Mouse (Mus musculus) left cerebral cortex, adult 2 months (tissue): ENCODE data around the gene Slc30a9. TPM values are rescaled to one million over a fixed set of nuclear protein-coding genes. Genes with fewer than 3 reads are reported as not detected.
A peak's percentile ranks its signal among the peaks of the same experiment; 100 is the strongest.

Source experiments
- DNase-seq, 2 experiments: peaks; one replicate each; pipeline ENCODE4 v3.0.0; 2021 to 2022; ENCODE audit warnings: low spot score in 2 of 2, mixed read lengths in 1 of 2; ENCODE audit errors: extremely low spot score in 1 of 2
- H3K27ac ChIP-seq: fragments of 200-600 bp; 2 replicates; pipeline ENCODE4 v1.8.1; 2022
- H3K4me3 ChIP-seq: fragments of 200-600 bp; 2 replicates; pipeline ENCODE4 v1.8.1; 2022
- CTCF ChIP-seq: fragments of 200-600 bp; IDR thresholded peaks from 2 replicates; pipeline ENCODE4 v1.8.1; 2022; ENCODE audit warnings: antibody characterized with exemption, mild to moderate bottlenecking, moderate library complexity
- intact Hi-C: fragments of 180-260 bp; cut with DNase I; formaldehyde crosslinking; loops from one replicate; pipeline ENCODE4 v1.15.1; 2025
- total RNA-seq, 2 experiments: library from RNA; stranded (reverse); gene quantifications; 2 replicates each; pipeline ENCODE4 v1.2.3; 2021

Slc30a9 gene
- total RNA-seq, 2 experiments from 2014 or later: 168 to 178 TPM

DNA sequence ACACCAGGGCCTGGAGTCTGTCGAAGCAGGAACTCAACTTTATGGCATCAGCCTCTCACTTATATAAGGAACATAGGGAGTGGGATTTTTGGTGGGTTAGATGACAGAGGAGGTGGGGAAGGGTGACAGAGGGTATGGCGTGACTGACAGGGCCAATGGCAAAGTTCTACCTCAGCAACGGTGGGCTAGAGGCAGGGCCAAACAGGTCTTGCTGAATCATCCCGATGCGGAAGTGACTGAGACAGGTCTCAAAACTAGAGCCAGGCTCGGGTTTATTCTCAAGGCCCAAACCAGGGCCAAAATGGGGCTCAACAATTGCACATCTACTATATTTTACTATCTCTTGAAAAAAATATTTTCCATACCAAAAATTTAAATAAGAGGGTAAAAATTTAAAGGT, 34.1 kb downstream of the Slc30a9 start:
- Histone ChIP-seq H3K27ac (no peak overlapping the region), H3K4me3 (no peak overlapping the region)
- no peak for DNase-seq
- TF ChIP-seq CTCF: no peak
- intact Hi-C loops: no loop called here

DNA sequence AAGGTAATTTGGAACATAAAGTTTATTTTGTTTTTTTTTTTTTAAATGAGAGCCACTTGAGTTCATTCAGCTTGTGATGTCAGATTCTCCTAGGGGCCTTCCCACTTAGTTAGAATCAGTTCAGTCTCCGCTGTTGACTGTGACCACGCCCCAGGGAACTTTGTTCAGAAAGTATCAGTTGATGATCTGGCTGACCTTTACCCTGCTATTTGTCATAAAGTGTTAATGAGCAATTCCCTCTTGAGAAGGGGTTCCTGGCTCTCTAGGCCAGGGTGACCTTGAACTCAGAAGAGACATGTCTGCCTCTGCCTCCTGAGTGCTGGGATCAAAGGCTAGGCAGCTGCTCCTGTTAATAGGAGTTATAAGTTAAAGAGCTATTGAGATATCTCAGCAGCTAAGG, 40.3 kb downstream of the Slc30a9 start:
- TF ChIP-seq CTCF: no peak
- DNase-seq: no peak

DNA sequence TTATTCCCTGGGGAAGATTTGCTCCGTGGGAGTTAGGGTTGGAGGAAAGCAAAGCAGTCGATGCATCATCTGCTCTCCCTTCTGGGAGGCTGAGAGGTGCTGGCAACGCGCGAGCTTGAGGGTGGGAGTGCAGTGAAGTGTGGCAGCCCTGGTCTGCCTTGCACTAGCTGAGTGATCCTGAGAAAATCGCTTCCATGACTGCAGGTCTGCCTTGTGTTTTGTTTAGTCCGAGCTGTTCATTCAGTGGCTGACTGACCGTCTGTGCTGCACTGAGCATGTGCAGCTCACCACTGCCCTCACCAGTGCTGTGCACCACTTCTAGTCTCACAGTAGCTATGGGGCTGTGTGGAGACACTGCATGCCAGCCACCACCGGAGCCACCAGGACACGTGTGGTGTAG, 42.2 kb downstream of the Slc30a9 start:
- intact Hi-C loops: no loop called here
- peak; percentile 51 to 64 for DNase-seq
- no peak for TF ChIP-seq CTCF
- Histone ChIP-seq H3K27ac (no peak overlapping the region), H3K4me3 (no peak overlapping the region)

More for the DNA sequence above, 40.3 kb downstream of the Slc30a9 start:
- intact Hi-C loops: no loop called here
- H3K4me3 ChIP-seq: no peak overlapping the region
- no peak overlapping the region for H3K27ac ChIP-seq

DNA sequence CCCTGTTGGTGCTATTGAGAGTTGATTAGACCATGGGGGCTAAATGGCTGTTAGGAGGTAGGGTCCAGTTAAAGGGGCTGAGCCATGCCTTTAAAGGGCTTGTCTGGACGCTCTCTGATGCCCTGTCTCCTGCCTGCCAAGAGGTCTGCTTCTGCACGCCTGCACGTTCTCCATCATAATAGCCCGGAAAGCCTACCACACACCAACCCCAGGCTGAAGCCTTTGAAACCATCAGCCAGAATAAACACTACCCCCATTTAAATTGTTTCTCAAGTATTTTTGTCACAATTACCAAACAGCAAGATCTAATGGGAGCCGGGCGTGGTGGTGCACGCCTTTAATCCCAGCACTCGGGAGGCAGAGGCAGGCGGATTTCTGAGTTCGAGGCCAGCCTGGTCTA, 55.6 kb downstream of the Slc30a9 start:
- DNase-seq: no peak
- intact Hi-C loops: no loop called here
- TF ChIP-seq CTCF: no peak
- Histone ChIP-seq H3K4me3 (no peak overlapping the region), H3K27ac (no peak overlapping the region)

- TF ChIP-seq CTCF: no peak
- DNase-seq: no peak
- H3K4me3 ChIP-seq: no peak overlapping the region
- no peak overlapping the region for H3K27ac ChIP-seq
- intact Hi-C loops: no loop called here
Measured at GRCm38 (mm10) chr5:67362931-67363330, 56.2 kb downstream of the Slc30a9 start.

GRCm38 (mm10) chr5:67377044-67377621, 70.4 kb downstream of the Slc30a9 start:
- no peak overlapping the region for H3K27ac ChIP-seq
- no peak overlapping the region for H3K4me3 ChIP-seq
- TF ChIP-seq CTCF: no peak
- DNase-seq: no peak
- intact Hi-C loops: no loop called here

GRCm38 (mm10) chr5:67381690-67382089, 74.9 kb downstream of the Slc30a9 start:
- intact Hi-C loops: no loop called here
- no peak for TF ChIP-seq CTCF
- Histone ChIP-seq H3K27ac (no peak overlapping the region), H3K4me3 (no peak overlapping the region)
- no peak for DNase-seq

- Histone ChIP-seq H3K4me3 (no peak overlapping the region), H3K27ac (no peak overlapping the region)
- intact Hi-C loops: no loop called here
- DNase-seq: no peak
- TF ChIP-seq CTCF: no peak
Measured at GRCm38 (mm10) chr5:67382556-67382955, 75.8 kb downstream of the Slc30a9 start.

DNA sequence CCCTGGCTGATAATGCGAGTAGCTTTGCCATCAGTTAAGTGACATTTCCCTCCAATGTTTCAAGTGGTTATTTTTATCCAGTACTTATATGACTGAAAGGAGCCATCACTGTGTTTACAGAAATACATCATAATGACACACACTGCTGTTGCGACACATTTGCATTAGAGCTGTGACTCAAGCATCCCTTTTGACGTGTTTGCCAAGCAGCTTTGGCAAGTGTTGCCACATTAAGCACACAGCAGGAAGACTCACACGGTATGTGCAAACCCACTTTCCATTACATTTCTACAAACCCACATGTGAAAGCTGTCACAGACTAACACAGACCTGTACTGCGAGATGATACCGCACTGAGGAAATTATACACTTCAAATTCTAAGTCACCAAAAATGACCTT, 87.2 kb downstream of the Slc30a9 start:
- no peak for TF ChIP-seq CTCF
- H3K27ac ChIP-seq: no peak overlapping the region
- intact Hi-C loops: no loop called here
- DNase-seq: no peak
- H3K4me3 ChIP-seq: no peak overlapping the region

GRCm38 (mm10) chr5:67395211-67395851, 88.6 kb downstream of the Slc30a9 start:
- TF ChIP-seq CTCF: no peak
- Histone ChIP-seq H3K4me3 (no peak overlapping the region), H3K27ac (no peak overlapping the region)
- intact Hi-C loops: no loop called here
- DNase-seq: no peak

GRCm38 (mm10) chr5:67397186-67397585, 90.4 kb downstream of the Slc30a9 start:
- Histone ChIP-seq H3K27ac (no peak overlapping the region), H3K4me3 (no peak overlapping the region)
- no peak for TF ChIP-seq CTCF
- no peak for DNase-seq
- intact Hi-C loops: no loop called here

DNA sequence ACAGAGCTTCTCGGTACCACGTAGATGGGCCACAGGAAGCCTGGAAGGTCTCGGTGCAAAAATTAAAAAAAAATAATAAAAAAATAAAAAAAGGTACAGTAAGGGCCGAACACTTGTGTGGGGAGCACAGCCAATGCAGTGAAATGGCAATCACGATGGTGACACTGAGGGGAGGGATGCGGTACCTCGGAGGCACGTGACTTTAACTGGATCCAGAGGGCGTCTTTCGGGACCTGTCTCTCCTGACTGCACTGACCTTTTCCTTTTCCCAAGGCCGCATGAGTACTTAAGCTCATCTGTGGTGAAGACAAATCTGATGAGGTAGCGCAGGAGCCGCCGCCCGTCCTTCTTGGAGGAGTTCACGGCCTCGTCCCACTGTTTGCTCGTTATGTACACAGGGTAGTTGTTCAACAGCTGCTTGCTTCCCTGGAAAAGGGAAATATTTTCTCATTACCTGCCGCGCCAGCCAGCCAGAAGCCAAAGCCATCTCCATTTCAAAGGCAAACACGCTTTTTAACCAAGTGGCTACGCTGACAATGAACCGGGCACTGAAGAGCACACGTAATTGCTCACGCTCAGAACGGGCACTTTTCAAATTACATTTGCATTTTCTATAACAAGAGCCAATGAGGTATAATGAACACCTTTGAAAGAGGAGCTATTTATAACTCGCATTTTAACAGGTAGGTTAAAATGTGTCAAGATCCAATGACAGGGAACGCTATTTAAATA, 93.3 kb downstream of the Slc30a9 start:
- Histone ChIP-seq H3K4me3 (no peak overlapping the region), H3K27ac (no peak overlapping the region)
- no peak for TF ChIP-seq CTCF
- no peak for DNase-seq
- intact Hi-C loops: no loop called here
